Mouse (Mus musculus) stomach, embryonic 14.5 days (tissue): ENCODE results near the gene Tmpo. TPM values are rescaled to one million over a fixed set of nuclear protein-coding genes. Genes with fewer than 3 reads are reported as not detected.

Experiments
- ATAC-seq: fragments of 200-750 bp; cut with Nextera tagmentation; 2 replicates; pipeline ENCODE4 v1.8.0; 2017; ENCODE audit warnings: low read depth, moderate TSS enrichment; ENCODE audit not compliant: insufficient number of reproducible peaks, insufficient read depth, low FRiP score
- H3K27ac ChIP-seq: fragments of 300-500 bp; sonication (generic); 2 replicates; pipeline ENCODE4 v1.5.1; 2014; ENCODE audit warnings: mild to moderate bottlenecking, low read length, moderate library complexity, mixed read lengths
- H3K27me3 ChIP-seq: fragments of 300-500 bp; sonication (generic); 2 replicates; pipeline ENCODE4 v1.6.1; 2014; ENCODE audit warnings: low read length, control low read depth, mixed read lengths; ENCODE audit not compliant: control insufficient read depth, insufficient read depth
- H3K36me3 ChIP-seq: fragments of 300-500 bp; sonication (generic); 2 replicates; pipeline ENCODE4 v1.6.1; 2014; ENCODE audit warnings: mild to moderate bottlenecking, control low read depth, low read length, moderate library complexity, mixed read lengths; ENCODE audit not compliant: control insufficient read depth, insufficient read depth
- H3K4me1 ChIP-seq: fragments of 300-500 bp; sonication (generic); 2 replicates; pipeline ENCODE4 v1.6.1; 2014; ENCODE audit warnings: low read length, control low read depth, mixed read lengths; ENCODE audit not compliant: control insufficient read depth, insufficient read depth
- H3K4me2 ChIP-seq: fragments of 300-500 bp; sonication (generic); replicated peaks from 2 replicates; pipeline ENCODE4 v1.6.1; 2014; ENCODE audit warnings: low read depth, low read length, control low read depth
- H3K4me3 ChIP-seq: fragments of 300-500 bp; sonication (generic); 2 replicates; pipeline ENCODE4 v1.5.1; 2014; ENCODE audit warnings: low read depth, low read length, control low read depth
- H3K9ac ChIP-seq: fragments of 300-500 bp; sonication (generic); replicated peaks from 2 replicates; pipeline ENCODE4 v1.6.1; 2014; ENCODE audit warnings: low read depth, mild to moderate bottlenecking, control low read depth, low read length, moderate library complexity, mixed read lengths
- H3K9me3 ChIP-seq: fragments of 300-500 bp; sonication (generic); 2 replicates; pipeline ENCODE4 v1.6.1; 2016; ENCODE audit warnings: low read depth, low read length, control low read depth; ENCODE audit not compliant: control insufficient read depth
- WGBS: fragments of 180-500 bp; shearing (Covaris S2); extraction: QIAGEN DNeasy Blood & Tissue Kit; methylation state at CpG from one replicate; pipeline ENCODE4 v1.1.7; 2014; 5-methylcytosine and 5-hydroxymethylcytosine counted together
- polyA plus RNA-seq: library from polyadenylated mRNA; unstranded; fragments of >200 nt; fragmentation: Nextera tagmentation; extraction: Ambion mirVana; gene quantifications from 2 replicates; pipeline ENCODE4 v1.2.1, GENCODE M21; 2014

The Tmpo gene
- 236 and 261 TPM in 2 replicates for polyA plus RNA-seq

DNA sequence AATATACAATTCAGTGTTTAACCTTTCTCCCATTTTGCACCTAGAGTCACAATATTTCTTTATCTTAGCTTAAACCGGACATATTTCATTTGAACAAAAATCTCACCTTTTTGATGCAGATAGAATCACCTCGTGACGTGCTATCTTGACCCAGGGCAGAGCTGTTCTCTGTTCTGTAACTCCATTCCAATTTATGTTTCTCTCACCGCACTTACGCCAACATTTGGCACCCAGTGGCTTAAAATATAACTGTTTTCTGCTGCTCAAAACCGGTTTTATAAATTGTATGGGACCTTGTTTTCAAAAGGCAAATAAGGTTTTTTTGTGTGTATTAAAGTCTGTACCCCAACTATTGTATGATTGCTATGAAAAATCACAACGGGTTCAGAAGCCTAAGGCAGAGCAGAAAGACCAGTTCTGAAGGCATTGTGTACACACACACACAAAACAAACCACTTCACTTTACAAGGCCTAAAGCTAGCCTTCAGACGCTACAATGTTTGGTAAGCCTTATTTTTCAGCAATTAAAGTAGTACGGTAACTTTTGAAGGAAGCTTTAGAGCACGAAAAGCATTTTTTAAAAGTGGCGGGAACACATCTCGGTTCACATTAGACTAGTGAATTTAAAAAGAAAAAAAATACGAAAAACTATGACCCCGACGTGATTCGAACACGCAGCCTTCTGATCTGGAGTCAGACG, at the start of gene Tmpo:
Gene Tmpo (minus strand): TSS at position 555 of the 700 bp plus-strand sequence.
- Histone ChIP-seq H3K27ac (peak within 1 kb of the TSS; percentile 95), H3K36me3 (no peaks in the 10 kb centered on the region), H3K4me3 (peak within 1 kb of the TSS; percentile 27), H3K9ac (peak within 1 kb of the TSS; percentile 57), H3K27me3 (no peaks in the 10 kb centered on the region), H3K4me2 (peak within 1 kb of the TSS; percentile 54), H3K4me1 (peaks cover 19% of the 10 kb centered on the region; the same call in 1 of the 2 replicates), H3K9me3 (no peaks in the 10 kb centered on the region)
- no peak for ATAC-seq
- 5% methylated on average over 18 of the region's 18 CpGs for WGBS

DNA sequence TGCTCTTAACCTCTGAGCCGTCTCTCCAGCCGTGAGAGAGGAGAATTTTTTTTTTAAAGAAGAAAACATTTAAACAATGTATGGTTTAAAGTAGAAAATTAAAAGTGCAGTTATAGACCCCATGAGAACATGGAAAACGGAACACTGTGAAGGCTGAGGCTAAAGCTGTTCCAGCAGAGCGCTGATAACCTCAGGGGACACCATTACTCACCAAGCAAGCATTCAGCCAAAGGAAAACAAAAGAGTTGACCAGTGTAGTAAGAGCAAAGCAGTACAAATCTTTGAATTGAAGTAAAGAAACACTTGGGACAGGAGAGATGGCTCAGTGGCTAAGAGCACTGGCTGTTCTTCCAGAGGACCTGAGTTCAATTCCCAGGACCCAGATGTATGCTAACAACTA, 49.3 kb upstream of the Tmpo start:
- Histone ChIP-seq H3K36me3 (no peaks in the 10 kb centered on the region), H3K9me3 (no peaks in the 10 kb centered on the region), H3K4me3 (no peak overlapping the region), H3K4me2 (no peak overlapping the region), H3K27ac (no peak overlapping the region), H3K27me3 (no peaks in the 10 kb centered on the region), H3K4me1 (peaks cover 11% of the 10 kb centered on the region), H3K9ac (no peak overlapping the region)
- WGBS: 44% methylated on average over 4 of the region's 4 CpGs
- no peak for ATAC-seq

DNA sequence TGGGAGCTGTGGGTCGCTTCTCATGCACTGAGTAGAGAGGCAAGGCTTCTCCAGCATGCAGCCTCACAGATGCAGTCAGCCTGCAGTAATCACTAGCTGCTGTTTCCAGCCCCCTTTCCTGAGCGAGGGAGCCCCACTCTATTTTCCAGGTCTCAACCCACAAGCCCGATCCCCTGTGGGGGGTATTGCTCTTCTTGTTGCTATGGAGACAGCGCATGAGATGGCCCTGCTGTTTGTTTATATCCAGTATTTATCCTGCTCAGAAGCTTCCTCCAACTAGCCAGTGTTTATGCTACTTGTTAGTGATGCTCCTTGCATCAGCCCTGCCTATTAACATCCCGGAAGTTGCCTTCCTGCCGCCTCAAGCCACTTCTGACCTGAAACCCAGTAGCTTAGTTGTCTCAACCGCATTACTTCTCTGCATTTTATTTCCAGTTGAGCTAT, 48.4 kb upstream of the Tmpo start:
- Histone ChIP-seq H3K27ac (peak overlapping the region; percentile 66), H3K4me1 (peaks cover 11% of the 10 kb centered on the region), H3K9me3 (no peaks in the 10 kb centered on the region), H3K27me3 (no peaks in the 10 kb centered on the region), H3K4me3 (no peak overlapping the region), H3K9ac (no peak overlapping the region), H3K4me2 (peak overlapping the region; percentile 27), H3K36me3 (no peaks in the 10 kb centered on the region)
- peak; percentile 73; the same call in 1 of the 2 replicates for ATAC-seq
- 22% methylated on average over 7 of the region's 7 CpGs for WGBS

DNA sequence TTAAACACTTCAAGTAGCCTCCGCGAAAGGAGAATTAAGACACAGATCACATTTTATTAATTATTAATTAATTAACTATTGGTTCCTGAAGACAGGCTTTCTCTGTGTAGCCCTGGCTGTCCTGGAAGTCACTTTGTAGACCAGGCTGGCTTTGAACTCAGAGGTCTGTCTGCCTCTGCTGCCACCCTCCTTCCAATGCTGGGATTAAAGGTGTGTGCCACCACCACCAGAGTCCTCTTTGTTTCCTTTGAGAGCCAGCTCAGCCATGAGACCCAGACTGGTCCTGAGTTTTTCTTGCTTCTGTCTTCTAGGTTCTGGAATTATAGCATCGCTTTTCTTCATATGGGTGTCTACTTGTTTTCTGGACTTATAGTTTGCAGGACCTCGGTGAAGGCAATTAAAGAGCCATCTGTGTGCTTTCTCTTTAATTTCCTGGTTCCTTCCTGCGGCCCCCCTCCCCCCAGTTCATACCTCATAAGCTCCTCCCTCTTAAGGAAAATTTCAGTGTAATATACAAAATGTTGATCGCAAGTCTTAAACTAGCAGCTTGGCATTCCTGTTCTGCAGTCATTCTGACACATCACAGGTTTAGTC, 47.9 kb upstream of the Tmpo start:
- H3K4me3 ChIP-seq: no peak overlapping the region
- peaks cover 11% of the 10 kb centered on the region for H3K4me1 ChIP-seq
- no peak overlapping the region for H3K9ac ChIP-seq

DNA sequence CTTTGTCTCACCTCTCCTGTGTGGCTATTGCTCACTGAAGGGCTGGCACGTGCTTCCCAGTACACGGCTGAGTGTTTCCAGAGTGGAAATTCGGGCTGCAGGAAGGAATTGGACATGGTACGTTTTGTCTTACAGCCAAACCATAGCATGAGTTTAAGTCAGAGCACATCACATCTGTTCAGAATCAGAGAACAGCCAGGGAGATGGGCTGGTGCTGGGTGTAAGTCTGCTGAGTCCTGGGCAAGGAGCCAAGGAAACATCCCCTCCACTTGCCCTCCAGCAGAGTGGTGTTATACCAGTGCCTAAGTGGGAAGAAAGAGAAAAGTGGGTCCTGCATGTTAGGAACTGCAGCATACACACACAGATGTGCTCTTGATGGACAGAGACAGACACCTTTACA, 45.9 kb upstream of the Tmpo start:
- Histone ChIP-seq H3K9ac (no peak overlapping the region), H3K4me1 (peaks cover 14% of the 10 kb centered on the region), H3K27ac (no peak overlapping the region)

More for the DNA sequence above, 47.9 kb upstream of the Tmpo start:
- Histone ChIP-seq H3K9me3 (no peaks in the 10 kb centered on the region), H3K36me3 (no peaks in the 10 kb centered on the region), H3K4me2 (peak overlapping the region; percentile 27), H3K27me3 (no peaks in the 10 kb centered on the region), H3K27ac (peak overlapping the region; percentile 66)
- WGBS: 57% methylated on average over 6 of the region's 6 CpGs
- ATAC-seq: no peak; the same call in 1 of the 2 replicates

DNA sequence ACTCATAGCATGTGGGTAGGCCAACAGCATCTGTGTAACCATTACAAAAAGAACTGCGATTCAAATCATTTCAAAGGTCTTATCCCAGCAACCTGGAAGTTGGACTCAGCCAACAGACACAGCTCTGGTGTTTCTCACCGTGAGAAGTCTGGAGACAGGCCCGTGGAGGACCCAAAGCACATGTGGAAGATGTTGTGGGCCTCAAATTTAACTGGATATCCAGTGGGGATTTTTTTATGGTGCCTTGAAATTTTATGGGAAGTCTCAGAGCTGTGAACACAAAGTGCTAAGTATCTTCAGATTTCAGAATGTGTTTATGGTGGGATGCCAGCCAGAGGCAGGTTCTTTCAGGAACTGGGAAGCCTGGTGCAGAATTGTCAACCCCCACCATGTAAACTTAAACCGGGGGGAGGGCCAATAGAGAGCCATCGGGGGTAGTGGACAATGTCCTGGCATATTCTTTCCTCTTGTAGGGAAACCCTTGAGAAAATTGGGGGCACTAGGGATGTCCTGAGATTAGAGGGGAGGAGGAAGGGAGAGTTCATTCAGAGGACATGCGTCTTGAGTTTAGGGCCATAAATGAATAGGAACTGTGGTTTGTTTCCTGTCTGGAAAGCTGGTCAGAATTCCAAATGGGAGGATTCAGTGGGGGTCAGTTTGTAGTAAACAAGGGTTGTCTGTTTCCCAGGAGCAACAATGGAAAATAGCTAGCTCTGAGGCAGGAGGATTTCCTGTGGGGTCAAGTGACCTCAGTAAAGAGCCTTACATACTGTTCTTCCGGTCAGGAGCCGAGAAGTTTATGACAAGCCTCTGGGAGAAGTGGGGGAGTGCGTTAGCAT, 41.5 kb upstream of the Tmpo start:
- Histone ChIP-seq H3K4me1 (peaks cover 2% of the 10 kb centered on the region; the same call in 1 of the 2 replicates), H3K4me3 (no peak overlapping the region), H3K27me3 (no peaks in the 10 kb centered on the region), H3K9ac (no peak overlapping the region), H3K9me3 (no peaks in the 10 kb centered on the region), H3K4me2 (no peak overlapping the region), H3K27ac (peak overlapping the region; percentile 39; the same call in 1 of the 2 replicates), H3K36me3 (no peaks in the 10 kb centered on the region)
- ATAC-seq: peak; percentile 37; the same call in 1 of the 2 replicates
- WGBS: 53% methylated on average over 9 of the region's 9 CpGs

More for the DNA sequence above, 45.9 kb upstream of the Tmpo start:
- 55% methylated on average over 4 of the region's 4 CpGs for WGBS
- Histone ChIP-seq H3K4me2 (no peak overlapping the region), H3K9me3 (no peaks in the 10 kb centered on the region), H3K36me3 (no peaks in the 10 kb centered on the region), H3K4me3 (no peak overlapping the region), H3K27me3 (no peaks in the 10 kb centered on the region)
- ATAC-seq: no peak

DNA sequence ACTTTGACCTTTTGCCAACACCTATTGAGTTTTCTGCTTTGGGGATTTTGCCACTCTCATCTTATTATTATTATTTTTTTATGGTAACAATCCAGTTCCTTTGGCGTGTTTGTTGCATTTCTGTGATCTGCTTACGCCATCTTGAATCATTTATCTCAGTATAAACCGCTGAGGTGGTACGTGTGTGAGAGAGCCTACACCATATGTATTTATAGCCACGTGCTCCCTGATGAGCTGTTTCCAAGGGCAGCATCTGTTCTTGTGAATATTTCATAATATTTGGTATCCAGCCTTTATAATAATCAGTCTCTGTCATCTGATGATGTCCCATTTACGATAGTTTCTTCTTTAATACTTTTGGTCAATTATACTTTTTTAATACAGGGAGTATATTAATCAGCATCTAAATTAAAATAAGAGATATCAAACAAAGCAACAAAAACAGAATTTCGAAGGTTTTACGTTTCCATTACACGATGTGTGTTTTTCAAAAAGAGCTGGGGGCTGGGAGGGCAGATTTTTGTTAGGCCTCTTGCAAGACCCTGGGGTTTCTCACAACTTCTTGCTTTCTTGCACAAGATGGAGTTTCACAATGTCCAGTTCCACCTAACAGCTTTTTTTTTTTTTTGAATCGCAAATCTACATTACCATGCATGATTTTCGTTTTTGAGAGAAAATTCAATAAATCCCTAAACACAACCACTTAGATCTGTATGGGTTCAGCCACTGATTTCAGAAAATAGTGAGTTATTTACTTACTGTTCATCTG, 28.0 kb upstream of the Tmpo start:
- no peaks in the 10 kb centered on the region for H3K27me3 ChIP-seq
- no peaks in the 10 kb centered on the region for H3K4me1 ChIP-seq
- H3K9ac ChIP-seq: no peak overlapping the region
- 87% methylated on average over 11 of the region's 11 CpGs for WGBS
- no peak overlapping the region for H3K4me3 ChIP-seq
- H3K27ac ChIP-seq: no peak overlapping the region
- H3K4me2 ChIP-seq: no peak overlapping the region
- H3K9me3 ChIP-seq: no peaks in the 10 kb centered on the region
- H3K36me3 ChIP-seq: no peaks in the 10 kb centered on the region
- no peak for ATAC-seq

DNA sequence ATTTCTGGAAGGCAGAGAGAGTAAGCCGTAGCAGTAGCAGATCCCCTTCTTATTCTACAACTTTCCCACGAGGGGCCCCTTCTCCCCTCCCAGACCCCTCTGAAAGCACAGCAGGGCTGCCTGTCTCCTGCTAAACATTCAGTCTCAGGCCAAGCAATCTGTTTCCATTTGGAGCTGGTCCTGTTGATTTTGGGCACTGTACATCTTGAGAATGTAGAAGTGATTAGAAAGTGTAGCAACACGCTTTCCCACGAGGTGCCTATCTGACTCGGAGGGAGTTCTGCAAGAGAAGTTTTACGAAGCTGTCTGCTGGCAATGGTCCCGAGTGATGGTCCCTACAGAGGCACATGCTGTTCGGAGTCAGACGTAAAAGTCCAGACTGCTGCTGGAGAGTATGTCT, 27.3 kb upstream of the Tmpo start:
- Histone ChIP-seq H3K27ac (no peak overlapping the region; the same call in 1 of the 2 replicates), H3K9me3 (no peaks in the 10 kb centered on the region), H3K36me3 (no peaks in the 10 kb centered on the region), H3K4me1 (no peaks in the 10 kb centered on the region), H3K27me3 (no peaks in the 10 kb centered on the region), H3K4me3 (no peak overlapping the region), H3K4me2 (no peak overlapping the region), H3K9ac (no peak overlapping the region)
- 62% methylated on average over 9 of the region's 9 CpGs for WGBS
- no peak for ATAC-seq
